Mouse (Mus musculus): ENCODE measurements at regions not wholly inside any gene's neighbourhood (a gene's known extent, or its start where the extent isn't known, plus 50 kb on each side); places are given as distances from the start of the nearest gene placed in this dataset.

- Histone ChIP-seq H3K9me3 (ENCODE audit: low read length) (no peaks in the 10 kb centered on the region), H3K4me1 (ENCODE audit: insufficient read depth, low read length) (no peaks in the 10 kb centered on the region), H3K27ac (ENCODE audit: low read length) (no peak overlapping the region), H3K27me3 (ENCODE audit: insufficient read depth, low read length) (no peaks in the 10 kb centered on the region), H3K4me2 (replicated peaks; ENCODE audit: low read depth, low read length) (no peak overlapping the region), H3K4me3 (ENCODE audit: low read length) (no peak overlapping the region), H3K36me3 (ENCODE audit: insufficient read depth, low read length) (no peaks in the 10 kb centered on the region), H3K9ac (replicated peaks; ENCODE audit: low read length) (no peak overlapping the region)
- ATAC-seq (ENCODE audit: low FRiP score, low TSS enrichment) = no peak
- 59% methylated on average over 2 of the region's 2 CpGs for WGBS
Observed at GRCm38 (mm10) chr8:92174106-92174505, 183.3 kb upstream of the Irx5 start.

GRCm38 (mm10) chr8:92171578-92171977 lies 185.8 kb upstream of the Irx5 start:
- 64% methylated on average over 2 of the region's 2 CpGs for WGBS
- Histone ChIP-seq H3K9me3 (ENCODE audit: low read length) (no peaks in the 10 kb centered on the region), H3K4me3 (ENCODE audit: low read length) (no peak overlapping the region)

GRCm38 (mm10) chr8:92167340-92167783 lies 190.1 kb upstream of the Irx5 start:
- H3K36me3 ChIP-seq (ENCODE audit: insufficient read depth, low read length) = no peaks in the 10 kb centered on the region
- H3K4me2 ChIP-seq (replicated peaks; ENCODE audit: low read depth, low read length) = no peak overlapping the region
- peak; percentile 23; the same call in 1 of the 2 replicates for ATAC-seq (ENCODE audit: low FRiP score, low TSS enrichment)
- H3K27me3 ChIP-seq (ENCODE audit: insufficient read depth, low read length) = no peaks in the 10 kb centered on the region
- no peak overlapping the region for H3K4me3 ChIP-seq (ENCODE audit: low read length)
- no peak overlapping the region for H3K27ac ChIP-seq (ENCODE audit: low read length)
- WGBS = 8% methylated on average over 4 of the region's 4 CpGs
- H3K4me1 ChIP-seq (ENCODE audit: insufficient read depth, low read length) = peaks cover 6% of the 10 kb centered on the region; the same call in 1 of the 2 replicates
- H3K9ac ChIP-seq (replicated peaks; ENCODE audit: low read length) = no peak overlapping the region
- H3K9me3 ChIP-seq (ENCODE audit: low read length) = no peaks in the 10 kb centered on the region

More at GRCm38 (mm10) chr8:92171578-92171977, 185.8 kb upstream of the Irx5 start:
- Histone ChIP-seq H3K27me3 (ENCODE audit: insufficient read depth, low read length) (no peaks in the 10 kb centered on the region), H3K36me3 (ENCODE audit: insufficient read depth, low read length) (no peaks in the 10 kb centered on the region), H3K9ac (replicated peaks; ENCODE audit: low read length) (no peak overlapping the region), H3K4me1 (ENCODE audit: insufficient read depth, low read length) (peaks cover 6% of the 10 kb centered on the region; the same call in 1 of the 2 replicates), H3K27ac (ENCODE audit: low read length) (no peak overlapping the region), H3K4me2 (replicated peaks; ENCODE audit: low read depth, low read length) (no peak overlapping the region)
- no peak for ATAC-seq (ENCODE audit: low FRiP score, low TSS enrichment)

- 82% methylated on average over 6 of the region's 6 CpGs for WGBS
- Histone ChIP-seq H3K9ac (replicated peaks; ENCODE audit: low read length) (no peak overlapping the region), H3K4me2 (replicated peaks; ENCODE audit: low read depth, low read length) (no peak overlapping the region), H3K36me3 (ENCODE audit: insufficient read depth, low read length) (no peaks in the 10 kb centered on the region), H3K4me3 (ENCODE audit: low read length) (no peak overlapping the region), H3K27ac (ENCODE audit: low read length) (no peak overlapping the region), H3K4me1 (ENCODE audit: insufficient read depth, low read length) (peaks cover 6% of the 10 kb centered on the region; the same call in 1 of the 2 replicates), H3K9me3 (ENCODE audit: low read length) (peaks cover 4% of the 10 kb centered on the region; the same call in 1 of the 2 replicates), H3K27me3 (ENCODE audit: insufficient read depth, low read length) (no peaks in the 10 kb centered on the region)
- ATAC-seq (ENCODE audit: low FRiP score, low TSS enrichment) = no peak
Observed at GRCm38 (mm10) chr8:92165306-92165705, 192.1 kb upstream of the Irx5 start.

- no peak overlapping the region for H3K27ac ChIP-seq (ENCODE audit: low read length)
- WGBS = 91% methylated on average over 4 of the region's 4 CpGs
Observed at GRCm38 (mm10) chr8:92164496-92164895, 192.9 kb upstream of the Irx5 start.

GRCm38 (mm10) chr8:92161002-92161401 lies 196.4 kb upstream of the Irx5 start:
- H3K27me3 ChIP-seq (ENCODE audit: insufficient read depth, low read length) = no peaks in the 10 kb centered on the region; the same call in 1 of the 2 replicates
- H3K9ac ChIP-seq (replicated peaks; ENCODE audit: low read length) = no peak overlapping the region
- no peaks in the 10 kb centered on the region for H3K4me1 ChIP-seq (ENCODE audit: insufficient read depth, low read length)
- no peak overlapping the region for H3K27ac ChIP-seq (ENCODE audit: low read length)
- H3K36me3 ChIP-seq (ENCODE audit: insufficient read depth, low read length) = no peaks in the 10 kb centered on the region
- peaks cover 4% of the 10 kb centered on the region; the same call in 1 of the 2 replicates for H3K9me3 ChIP-seq (ENCODE audit: low read length)
- ATAC-seq (ENCODE audit: low FRiP score, low TSS enrichment) = no peak
- H3K4me3 ChIP-seq (ENCODE audit: low read length) = no peak overlapping the region
- WGBS = 50% methylated on average over 2 of the region's 2 CpGs
- no peak overlapping the region for H3K4me2 ChIP-seq (replicated peaks; ENCODE audit: low read depth, low read length)

More at GRCm38 (mm10) chr8:92164496-92164895, 192.9 kb upstream of the Irx5 start:
- no peak overlapping the region for H3K4me2 ChIP-seq (replicated peaks; ENCODE audit: low read depth, low read length)
- H3K36me3 ChIP-seq (ENCODE audit: insufficient read depth, low read length) = no peaks in the 10 kb centered on the region
- ATAC-seq (ENCODE audit: low FRiP score, low TSS enrichment) = no peak
- H3K27me3 ChIP-seq (ENCODE audit: insufficient read depth, low read length) = no peaks in the 10 kb centered on the region
- no peak overlapping the region for H3K4me3 ChIP-seq (ENCODE audit: low read length)
- peaks cover 6% of the 10 kb centered on the region; the same call in 1 of the 2 replicates for H3K4me1 ChIP-seq (ENCODE audit: insufficient read depth, low read length)
- H3K9me3 ChIP-seq (ENCODE audit: low read length) = peaks cover 4% of the 10 kb centered on the region; the same call in 1 of the 2 replicates
- H3K9ac ChIP-seq (replicated peaks; ENCODE audit: low read length) = no peak overlapping the region

- WGBS = 48% methylated on average over 10 of the region's 10 CpGs
- H3K27me3 ChIP-seq (ENCODE audit: insufficient read depth, low read length) = no peaks in the 10 kb centered on the region; the same call in 1 of the 2 replicates
Observed at GRCm38 (mm10) chr8:92158219-92158618, 199.2 kb upstream of the Irx5 start.

GRCm38 (mm10) chr8:92152478-92152877 lies 204.9 kb upstream of the Irx5 start:
- 69% methylated on average over 5 of the region's 5 CpGs for WGBS
- Histone ChIP-seq H3K4me3 (ENCODE audit: low read length) (no peak overlapping the region), H3K9me3 (ENCODE audit: low read length) (no peaks in the 10 kb centered on the region), H3K4me1 (ENCODE audit: insufficient read depth, low read length) (no peaks in the 10 kb centered on the region), H3K27ac (ENCODE audit: low read length) (no peak overlapping the region), H3K36me3 (ENCODE audit: insufficient read depth, low read length) (no peaks in the 10 kb centered on the region), H3K4me2 (replicated peaks; ENCODE audit: low read depth, low read length) (no peak overlapping the region), H3K9ac (replicated peaks; ENCODE audit: low read length) (no peak overlapping the region), H3K27me3 (ENCODE audit: insufficient read depth, low read length) (no peaks in the 10 kb centered on the region; the same call in 1 of the 2 replicates)
- ATAC-seq (ENCODE audit: low FRiP score, low TSS enrichment) = no peak

More at GRCm38 (mm10) chr8:92158219-92158618, 199.2 kb upstream of the Irx5 start:
- Histone ChIP-seq H3K4me3 (ENCODE audit: low read length) (no peak overlapping the region), H3K4me2 (replicated peaks; ENCODE audit: low read depth, low read length) (no peak overlapping the region), H3K4me1 (ENCODE audit: insufficient read depth, low read length) (no peaks in the 10 kb centered on the region), H3K27ac (ENCODE audit: low read length) (no peak overlapping the region), H3K36me3 (ENCODE audit: insufficient read depth, low read length) (no peaks in the 10 kb centered on the region), H3K9ac (replicated peaks; ENCODE audit: low read length) (no peak overlapping the region), H3K9me3 (ENCODE audit: low read length) (peaks cover 4% of the 10 kb centered on the region; the same call in 1 of the 2 replicates)
- ATAC-seq (ENCODE audit: low FRiP score, low TSS enrichment) = no peak

- Histone ChIP-seq H3K9ac (replicated peaks; ENCODE audit: low read length) (no peak overlapping the region), H3K36me3 (ENCODE audit: insufficient read depth, low read length) (no peaks in the 10 kb centered on the region), H3K9me3 (ENCODE audit: low read length) (0 out of 2 replicates have a peak, but pooled peaks cover 3% of the 10 kb centered on the region), H3K27me3 (ENCODE audit: insufficient read depth, low read length) (no peaks in the 10 kb centered on the region), H3K4me3 (ENCODE audit: low read length) (no peak overlapping the region), H3K4me1 (ENCODE audit: insufficient read depth, low read length) (no peaks in the 10 kb centered on the region), H3K27ac (ENCODE audit: low read length) (no peak overlapping the region), H3K4me2 (replicated peaks; ENCODE audit: low read depth, low read length) (no peak overlapping the region)
- 84% methylated on average over 3 of the region's 3 CpGs for WGBS
- no peak for ATAC-seq (ENCODE audit: low FRiP score, low TSS enrichment)
Observed at GRCm38 (mm10) chr8:92147672-92148071, 209.8 kb upstream of the Irx5 start.

GRCm38 (mm10) chr8:92137091-92137882 lies 220.1 kb upstream of the Irx5 start:
- Histone ChIP-seq H3K9me3 (ENCODE audit: low read length) (no peaks in the 10 kb centered on the region), H3K27me3 (ENCODE audit: insufficient read depth, low read length) (peaks cover 21% of the 10 kb centered on the region), H3K4me2 (replicated peaks; ENCODE audit: low read depth, low read length) (0 out of 2 replicates have a peak overlapping the region, but pooled peaks have one; percentile 22), H3K36me3 (ENCODE audit: insufficient read depth, low read length) (no peaks in the 10 kb centered on the region), H3K4me1 (ENCODE audit: insufficient read depth, low read length) (peaks cover 17% of the 10 kb centered on the region), H3K4me3 (ENCODE audit: low read length) (no peak overlapping the region), H3K9ac (replicated peaks; ENCODE audit: low read length) (no peak overlapping the region; the same call in 1 of the 2 replicates), H3K27ac (ENCODE audit: low read length) (peak overlapping the region; percentile 35)
- ATAC-seq (ENCODE audit: low FRiP score, low TSS enrichment) = peak; percentile 73
- 5% methylated on average over 15 of the region's 17 CpGs for WGBS

All from kidney, embryonic 16.5 days (tissue).